Mouse (Mus musculus) liver, embryonic 11.5 days (tissue): ENCODE data around the gene Itgb3. TPM values are rescaled to one million over a fixed set of nuclear protein-coding genes. Genes with fewer than 3 reads are reported as not detected.
A peak's percentile ranks its signal among the peaks of the same experiment; 100 is the strongest.

Experiments used
- ATAC-seq: fragments of 200-750 bp; cut with Nextera tagmentation; replicated peaks from 2 replicates; pipeline ENCODE4 v1.8.0; 2017; ENCODE audit warnings: moderate number of reproducible peaks, mild to moderate bottlenecking, moderate TSS enrichment, moderate library complexity; ENCODE audit not compliant: low FRiP score
- DNase-seq: peaks from one replicate; pipeline ENCODE4 v3.0.0-alpha.2; 2017; ENCODE audit warnings: low spot score
- H3K27ac ChIP-seq: fragments of 300-500 bp; sonication (generic); 2 replicates; pipeline ENCODE4 v1.5.1; 2014; ENCODE audit warnings: mild to moderate bottlenecking, low read depth, low read length, control low read depth
- H3K27me3 ChIP-seq: fragments of 300-500 bp; sonication (generic); replicated peaks from 2 replicates; pipeline ENCODE4 v1.6.1; 2014; ENCODE audit warnings: low read length, mixed read lengths; ENCODE audit not compliant: control insufficient read depth, insufficient read depth
- H3K36me3 ChIP-seq: fragments of 300-500 bp; sonication (generic); 2 replicates; pipeline ENCODE4 v1.6.1; 2014; ENCODE audit warnings: mild to moderate bottlenecking, low read length, moderate library complexity, mixed read lengths; ENCODE audit not compliant: control insufficient read depth, insufficient read depth
- H3K4me1 ChIP-seq: fragments of 300-500 bp; sonication (generic); replicated peaks from 2 replicates; pipeline ENCODE4 v1.6.1; 2014; ENCODE audit warnings: low read length, mixed read lengths; ENCODE audit not compliant: control insufficient read depth, insufficient read depth
- H3K4me2 ChIP-seq: fragments of 300-500 bp; sonication (generic); 2 replicates; pipeline ENCODE4 v1.6.1; 2014; ENCODE audit warnings: mild to moderate bottlenecking, control low read depth, moderate library complexity
- H3K4me3 ChIP-seq: fragments of 300-500 bp; sonication (generic); 2 replicates; pipeline ENCODE4 v1.5.1; 2014; ENCODE audit warnings: low read depth, low read length, control low read depth
- H3K9ac ChIP-seq: fragments of 300-500 bp; sonication (generic); 2 replicates; pipeline ENCODE4 v1.6.1; 2014; ENCODE audit warnings: low read depth, low read length, control low read depth
- H3K9me3 ChIP-seq: fragments of 300-500 bp; sonication (generic); 2 replicates; pipeline ENCODE4 v1.6.1; 2016; ENCODE audit warnings: low read length, inconsistent platforms, mixed read lengths; ENCODE audit not compliant: control insufficient read depth
- WGBS: fragments of 180-500 bp; shearing (Covaris S2); extraction: QIAGEN DNeasy Blood & Tissue Kit; methylation state at CpG from one replicate; pipeline ENCODE4 v1.1.7; 2014; 5-methylcytosine and 5-hydroxymethylcytosine counted together
- polyA plus RNA-seq: library from polyadenylated mRNA; unstranded; fragments of >200 nt; fragmentation: Nextera tagmentation; extraction: Ambion mirVana; gene quantifications from 2 replicates; pipeline ENCODE4 v1.2.1, GENCODE M21; 2014

Gene Itgb3
- polyA plus RNA-seq, 1 experiment from 2014 or later, result 16.4 TPM

GRCm38 (mm10) chr11:104646173-104646572 lies 38.4 kb downstream of the Itgb3 start:
- H3K4me2 ChIP-seq, result no peak overlapping the region
- H3K27ac ChIP-seq, result no peak overlapping the region
- no peaks in the 10 kb centered on the region for H3K9me3 ChIP-seq
- H3K36me3 ChIP-seq, result no peaks in the 10 kb centered on the region
- no peaks in the 10 kb centered on the region for H3K27me3 ChIP-seq
- DNase-seq (no peak), ATAC-seq (peak; percentile 36; the same call in 1 of the 2 replicates)
- H3K4me3 ChIP-seq, result no peak overlapping the region
- 80% methylated on average over 4 of the region's 4 CpGs for WGBS
- H3K9ac ChIP-seq, result no peak overlapping the region
- no peaks in the 10 kb centered on the region for H3K4me1 ChIP-seq

- ATAC-seq, result peak; percentile 26; the same call in 1 of the 2 replicates
Measured at GRCm38 (mm10) chr11:104646611-104647010, 38.8 kb downstream of the Itgb3 start.

GRCm38 (mm10) chr11:104647188-104647867 lies 39.5 kb downstream of the Itgb3 start:
- no peaks in the 10 kb centered on the region for H3K9me3 ChIP-seq
- no peaks in the 10 kb centered on the region for H3K36me3 ChIP-seq
- no peak for DNase-seq
- no peaks in the 10 kb centered on the region for H3K27me3 ChIP-seq
- H3K4me2 ChIP-seq, result no peak overlapping the region
- H3K4me1 ChIP-seq, result no peaks in the 10 kb centered on the region
- H3K27ac ChIP-seq, result no peak overlapping the region
- 69% methylated on average over 8 of the region's 8 CpGs for WGBS
- no peak for ATAC-seq
- H3K4me3 ChIP-seq, result no peak overlapping the region
- H3K9ac ChIP-seq, result no peak overlapping the region

More at GRCm38 (mm10) chr11:104646611-104647010, 38.8 kb downstream of the Itgb3 start:
- no peaks in the 10 kb centered on the region for H3K36me3 ChIP-seq
- H3K27me3 ChIP-seq, result no peaks in the 10 kb centered on the region
- H3K27ac ChIP-seq, result no peak overlapping the region
- no peak overlapping the region for H3K4me2 ChIP-seq
- no peaks in the 10 kb centered on the region for H3K9me3 ChIP-seq
- 76% methylated on average over 5 of the region's 5 CpGs for WGBS
- no peak overlapping the region for H3K4me3 ChIP-seq
- no peak for DNase-seq
- H3K9ac ChIP-seq, result no peak overlapping the region
- no peaks in the 10 kb centered on the region for H3K4me1 ChIP-seq

GRCm38 (mm10) chr11:104648571-104648970 lies 40.8 kb downstream of the Itgb3 start:
- 52% methylated on average over 3 of the region's 3 CpGs for WGBS
- Histone ChIP-seq H3K27ac (no peak overlapping the region), H3K9ac (no peak overlapping the region), H3K4me1 (no peaks in the 10 kb centered on the region), H3K9me3 (no peaks in the 10 kb centered on the region), H3K4me3 (no peak overlapping the region), H3K27me3 (no peaks in the 10 kb centered on the region), H3K4me2 (no peak overlapping the region), H3K36me3 (no peaks in the 10 kb centered on the region)
- DNase-seq (no peak), ATAC-seq (peak; percentile 31; the same call in 1 of the 2 replicates)

GRCm38 (mm10) chr11:104660599-104660998 lies 52.8 kb downstream of the Itgb3 start:
- H3K4me1 ChIP-seq, result peaks cover 14% of the 10 kb centered on the region
- H3K36me3 ChIP-seq, result no peaks in the 10 kb centered on the region
- DNase-seq (no peak), ATAC-seq (no peak)
- no peak overlapping the region; the same call in 1 of the 2 replicates for H3K4me3 ChIP-seq
- 88% methylated on average over 4 of the region's 4 CpGs for WGBS
- no peaks in the 10 kb centered on the region for H3K27me3 ChIP-seq
- H3K9me3 ChIP-seq, result peaks cover 3% of the 10 kb centered on the region; the same call in 1 of the 2 replicates
- no peak overlapping the region for H3K27ac ChIP-seq
- no peak overlapping the region for H3K9ac ChIP-seq
- no peak overlapping the region; the same call in 1 of the 2 replicates for H3K4me2 ChIP-seq

- DNase-seq (no peak), ATAC-seq (peak; percentile 92)
- H3K27ac ChIP-seq, result peak overlapping the region; percentile 61; the same call in 1 of the 2 replicates
- peaks cover 3% of the 10 kb centered on the region; the same call in 1 of the 2 replicates for H3K9me3 ChIP-seq
- H3K27me3 ChIP-seq, result no peaks in the 10 kb centered on the region
- H3K4me1 ChIP-seq, result peaks cover 14% of the 10 kb centered on the region
- WGBS, result 56% methylated on average over 5 of the region's 5 CpGs
- H3K4me3 ChIP-seq, result peak overlapping the region; percentile 0; the same call in 1 of the 2 replicates
- no peak overlapping the region for H3K9ac ChIP-seq
- H3K36me3 ChIP-seq, result no peaks in the 10 kb centered on the region
- peak overlapping the region; percentile 59 for H3K4me2 ChIP-seq
Measured at GRCm38 (mm10) chr11:104661106-104661505, 53.3 kb downstream of the Itgb3 start.

- 0 out of 2 replicates have a peak overlapping the region, but pooled peaks have one; percentile 34 for H3K9ac ChIP-seq
- H3K27ac ChIP-seq, result peak overlapping the region; percentile 61; the same call in 1 of the 2 replicates
- H3K4me3 ChIP-seq, result peak overlapping the region; percentile 0; the same call in 1 of the 2 replicates
- H3K4me1 ChIP-seq, result peaks cover 14% of the 10 kb centered on the region
- peaks cover 3% of the 10 kb centered on the region; the same call in 1 of the 2 replicates for H3K9me3 ChIP-seq
- 53% methylated on average over 20 of the region's 20 CpGs for WGBS
- H3K27me3 ChIP-seq, result no peaks in the 10 kb centered on the region
- DNase-seq, result no peak
- no peaks in the 10 kb centered on the region for H3K36me3 ChIP-seq
- H3K4me2 ChIP-seq, result peak overlapping the region; percentile 59
- peak; percentile 73 for ATAC-seq
Measured at GRCm38 (mm10) chr11:104661531-104662205, 53.9 kb downstream of the Itgb3 start.

- 86% methylated on average over 11 of the region's 11 CpGs for WGBS
Measured at GRCm38 (mm10) chr11:104662573-104662972, 54.8 kb downstream of the Itgb3 start.

More at GRCm38 (mm10) chr11:104662573-104662972, 54.8 kb downstream of the Itgb3 start:
- H3K9me3 ChIP-seq, result peaks cover 3% of the 10 kb centered on the region; the same call in 1 of the 2 replicates
- DNase-seq (no peak), ATAC-seq (no peak)
- H3K4me3 ChIP-seq, result no peak overlapping the region
- no peaks in the 10 kb centered on the region for H3K27me3 ChIP-seq
- peaks cover 14% of the 10 kb centered on the region for H3K4me1 ChIP-seq
- H3K27ac ChIP-seq, result no peak overlapping the region
- H3K36me3 ChIP-seq, result no peaks in the 10 kb centered on the region
- H3K9ac ChIP-seq, result no peak overlapping the region
- H3K4me2 ChIP-seq, result no peak overlapping the region
